Mouse (Mus musculus): Measurements from ENCODE around the gene Eif3a.

- TF ChIP-seq EP300 (IDR thresholded peaks at IDR 0.05; ENCODE audit: low read depth) (no peak), CTCF (IDR thresholded peaks at IDR 0.05; ENCODE audit: low read depth) (no peak)
Measured at GRCm38 (mm10) chr19:60793170-60793707, 2.8 kb upstream of the Eif3a start.

All from liver, postnatal 0 days (tissue).